Mouse (Mus musculus) ovary, adult 18-20 months (tissue): ENCODE results near the gene Zfp319.

Experiments
- DNase-seq: peaks from one replicate; pipeline ENCODE4 v3.0.0; 2022; ENCODE audit warnings: low spot score, mixed read lengths

Gene Zfp319

DNA sequence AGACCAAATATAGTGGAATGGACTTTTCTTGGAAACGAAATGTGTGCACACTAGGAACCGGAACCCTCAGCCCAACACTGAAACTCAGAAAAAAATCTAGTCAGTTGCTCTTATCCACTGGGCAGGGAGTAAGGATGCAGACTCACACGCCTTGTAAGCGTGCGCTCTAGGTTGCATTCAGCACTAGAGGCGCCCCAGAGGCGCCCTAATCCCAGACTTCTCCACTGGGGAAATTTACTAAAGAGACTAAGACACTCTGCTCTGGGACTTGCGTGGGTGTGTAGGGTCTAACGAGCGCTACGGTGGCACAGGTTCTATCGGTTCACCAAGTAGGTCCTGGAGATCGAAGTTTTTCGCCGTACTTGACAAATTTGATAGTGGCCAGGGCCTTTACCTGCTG is 19.7 kb upstream of the Zfp319 start:
- DNase-seq: no peak

DNA sequence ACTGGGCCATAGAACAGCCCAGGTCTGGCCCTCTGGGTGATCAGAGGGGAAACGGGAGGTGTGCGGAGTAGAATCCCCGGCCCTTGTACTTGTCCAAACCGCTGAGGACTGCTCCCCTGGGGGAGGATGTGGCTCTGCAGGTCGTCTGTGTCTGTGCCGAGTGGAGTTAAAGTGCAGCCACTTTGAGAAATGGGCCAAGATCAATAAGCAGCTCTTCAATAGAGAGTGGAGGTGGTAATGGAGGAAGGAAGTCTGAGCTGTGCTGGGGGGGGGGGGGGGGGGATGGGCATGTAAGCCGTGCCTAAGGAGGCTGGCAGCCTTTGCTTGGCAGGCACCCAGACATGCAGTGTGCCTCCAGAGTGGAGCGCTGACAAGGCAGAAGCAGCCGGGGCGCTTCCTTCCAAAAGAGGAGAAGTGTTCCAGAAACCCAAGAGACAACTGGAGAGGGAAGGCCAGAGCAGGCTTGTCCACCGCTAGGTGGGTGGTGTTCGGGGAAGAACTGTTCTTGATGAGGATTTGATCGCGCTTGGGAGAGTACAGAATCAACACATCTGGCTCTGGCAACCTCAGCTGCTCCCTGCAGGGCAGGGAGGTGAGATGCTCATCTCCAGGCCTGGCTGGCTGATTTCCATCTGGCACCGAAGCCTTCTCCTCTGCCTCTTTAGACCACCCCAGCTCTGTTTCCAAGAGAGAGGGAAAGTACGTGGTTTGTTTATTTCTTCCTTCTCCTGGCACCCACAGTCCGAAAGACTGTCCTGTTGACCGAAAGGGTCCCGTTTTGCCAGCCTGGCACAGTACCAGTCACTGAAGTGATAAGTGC is 17.3 kb upstream of the Zfp319 start:
- DNase-seq: peak; percentile 59

DNA sequence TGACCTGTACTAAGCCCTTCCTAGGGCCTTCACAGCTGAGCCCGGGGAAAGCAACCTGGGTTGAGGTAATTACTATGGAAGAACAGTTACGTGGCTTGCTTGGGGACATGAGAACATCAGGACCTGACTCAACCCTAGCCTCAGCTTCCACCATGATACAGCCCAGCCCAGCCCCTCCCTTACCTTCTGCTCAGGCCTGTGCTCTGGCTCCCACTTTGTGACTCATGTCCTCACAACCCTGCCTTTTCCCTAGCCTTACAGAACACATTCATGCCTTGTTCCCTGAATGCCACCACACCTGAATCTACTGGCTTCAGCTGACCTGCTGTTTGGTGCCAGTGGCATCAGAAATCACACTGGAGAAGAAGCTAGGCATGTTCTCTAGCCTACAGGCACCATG is 16.6 kb upstream of the Zfp319 start:
- DNase-seq: no peak

DNA sequence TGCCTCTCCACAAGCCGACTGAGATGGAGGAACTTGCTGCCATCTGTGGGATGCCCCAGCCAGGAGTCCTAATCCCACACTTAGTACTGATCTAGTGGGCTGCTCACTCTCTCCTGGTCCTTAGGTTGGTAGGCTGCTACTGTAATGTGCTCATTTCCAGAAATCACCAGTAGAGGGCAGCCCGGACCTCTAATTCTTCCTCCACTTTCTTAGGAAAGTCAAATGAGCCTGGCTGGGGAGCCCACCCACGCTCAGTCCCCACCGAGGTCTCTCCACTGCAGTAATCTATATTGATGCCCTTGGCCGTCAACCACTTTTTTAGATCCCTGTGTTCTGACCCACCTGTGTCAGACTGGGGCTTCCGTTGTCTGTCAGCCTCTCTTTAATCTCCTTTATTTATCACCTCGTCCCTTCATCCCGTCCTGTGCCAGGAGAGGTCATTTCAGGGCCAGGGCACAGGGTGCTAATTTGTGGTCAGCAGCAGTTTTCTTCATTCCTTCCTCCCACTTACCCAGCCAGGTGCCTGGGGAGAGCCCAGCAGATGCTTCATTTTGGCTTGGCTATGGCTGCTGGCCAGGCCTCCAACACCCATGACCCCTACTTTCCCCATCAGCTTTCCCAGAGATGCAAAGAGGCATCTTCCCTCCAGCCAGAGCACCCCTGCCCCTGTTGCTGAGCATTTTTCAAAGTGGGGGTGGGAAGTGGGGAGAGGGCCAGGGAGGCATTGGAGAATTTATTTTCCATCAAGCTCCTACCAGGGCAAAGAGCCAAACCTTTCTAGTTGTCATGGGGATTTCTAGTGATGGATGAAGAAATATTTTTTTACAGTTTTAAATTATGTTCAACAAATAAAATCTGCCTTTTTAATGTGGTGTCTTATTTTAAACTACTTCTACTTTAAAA is 15.1 kb upstream of the Zfp319 start:
- DNase-seq: no peak

DNA sequence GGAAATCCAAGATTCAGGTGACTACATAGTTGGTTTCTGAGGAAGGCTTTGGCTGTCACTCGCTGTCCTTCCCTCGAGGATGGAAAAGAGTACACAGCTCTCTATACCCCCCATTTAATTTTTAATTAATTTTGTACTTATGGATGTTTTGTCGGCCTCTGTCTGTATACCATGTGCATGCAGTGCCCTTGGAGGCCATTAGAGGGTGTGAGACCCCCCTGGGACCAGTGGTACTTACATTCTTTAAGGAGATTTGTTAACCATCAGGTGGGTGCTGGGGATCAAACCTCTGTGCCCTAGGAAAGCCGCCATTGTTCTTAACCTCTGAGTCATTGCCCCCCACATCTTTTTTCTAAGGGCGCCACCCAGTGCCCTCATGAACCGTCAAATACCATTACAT is 12.9 kb upstream of the Zfp319 start:
- no peak for DNase-seq

DNA sequence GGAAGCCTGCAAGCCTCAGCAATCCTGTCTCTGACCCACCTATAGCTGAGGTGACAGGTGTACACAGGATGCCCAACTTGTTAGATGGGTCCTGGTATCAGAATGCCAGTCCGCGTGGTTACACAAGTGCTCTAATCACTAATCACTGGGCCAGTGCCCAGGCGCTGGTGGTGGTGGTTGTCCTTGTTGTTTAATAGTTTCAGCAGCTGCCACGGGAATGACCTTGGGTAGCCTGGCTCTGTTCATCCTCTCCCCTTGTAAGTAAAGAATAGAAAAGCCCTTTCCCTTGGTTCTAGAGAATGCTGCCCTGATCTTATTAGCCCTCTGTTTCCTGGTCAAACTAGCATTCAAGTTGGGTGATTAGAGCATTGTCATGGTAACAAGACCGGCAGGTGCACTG is 10.0 kb upstream of the Zfp319 start:
- DNase-seq: peak; percentile 77

DNA sequence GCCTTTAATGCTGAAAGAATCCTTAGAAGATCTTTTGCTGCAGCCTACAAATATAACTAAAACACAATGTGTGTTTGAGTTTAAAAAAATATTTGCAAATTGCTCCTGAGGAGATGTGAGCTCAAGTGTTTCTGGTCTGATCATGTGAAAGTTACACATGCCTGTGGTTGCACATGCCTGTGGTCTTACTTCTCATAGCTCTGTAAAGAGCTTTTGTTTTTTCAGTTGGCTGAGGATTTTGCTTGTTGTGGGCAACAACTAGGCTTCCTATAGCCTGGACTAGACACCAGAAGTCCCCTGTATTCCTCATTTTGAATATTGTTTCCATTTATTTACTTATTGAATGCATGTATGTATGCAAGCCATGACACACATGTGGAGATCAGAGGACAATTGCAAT is 4.6 kb upstream of the Zfp319 start:
- no peak for DNase-seq

DNA sequence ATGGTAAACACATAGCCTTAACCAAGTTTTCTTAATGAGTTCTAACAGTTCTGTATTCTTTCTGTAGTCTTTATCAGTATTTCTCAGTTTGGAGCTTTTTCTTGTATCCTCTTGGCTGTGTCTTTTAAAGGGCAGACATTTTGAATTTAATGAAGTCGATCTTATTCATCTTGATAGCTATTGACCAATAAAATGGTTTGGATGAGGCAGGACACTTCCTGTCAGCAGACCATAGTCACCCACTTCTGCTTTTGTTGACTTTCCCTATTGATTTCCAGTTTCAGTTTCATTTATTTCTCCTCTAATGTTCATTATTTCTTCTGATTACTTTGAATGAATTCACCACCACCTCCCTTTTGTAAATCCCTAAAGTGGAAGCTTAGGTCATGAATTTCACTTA is 4.0 kb upstream of the Zfp319 start:
- DNase-seq: no peak

DNA sequence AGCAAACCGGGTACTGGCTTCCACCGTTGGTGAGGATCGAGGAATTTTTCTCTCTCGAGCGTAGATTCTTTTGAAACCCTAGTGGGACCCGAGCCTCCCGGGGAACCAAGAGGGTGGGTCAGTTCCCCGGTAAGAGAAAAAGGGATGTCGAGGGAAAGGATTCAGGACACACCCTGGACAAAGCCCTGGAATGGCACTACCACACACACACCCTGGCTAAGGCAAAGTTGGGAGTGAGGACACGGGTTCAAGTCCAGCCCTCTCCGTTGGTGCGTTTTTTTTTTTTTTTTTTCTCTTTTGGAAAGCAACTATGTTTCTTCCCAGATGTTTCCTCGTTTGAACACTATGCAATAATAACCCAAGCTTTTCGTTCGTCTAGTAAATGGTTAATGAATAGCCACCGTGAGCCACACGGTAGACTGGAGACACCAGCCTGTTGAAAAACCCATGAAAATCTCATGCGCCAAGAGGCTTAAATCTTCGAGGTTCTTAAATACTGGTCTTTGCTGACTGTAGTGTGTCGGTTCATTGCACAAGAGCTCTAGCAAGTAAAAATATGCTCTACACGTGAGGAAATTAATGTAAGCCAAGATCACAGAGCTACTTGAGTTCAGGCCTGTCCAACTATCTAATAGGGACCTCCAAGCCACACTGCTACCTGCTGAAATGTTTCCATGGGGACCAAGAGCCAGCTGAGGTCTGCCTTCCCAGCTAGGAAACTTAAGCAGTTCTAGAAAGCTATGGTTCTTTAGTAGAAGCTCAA is 868 bp upstream of the Zfp319 start:
- DNase-seq: no peak

DNA sequence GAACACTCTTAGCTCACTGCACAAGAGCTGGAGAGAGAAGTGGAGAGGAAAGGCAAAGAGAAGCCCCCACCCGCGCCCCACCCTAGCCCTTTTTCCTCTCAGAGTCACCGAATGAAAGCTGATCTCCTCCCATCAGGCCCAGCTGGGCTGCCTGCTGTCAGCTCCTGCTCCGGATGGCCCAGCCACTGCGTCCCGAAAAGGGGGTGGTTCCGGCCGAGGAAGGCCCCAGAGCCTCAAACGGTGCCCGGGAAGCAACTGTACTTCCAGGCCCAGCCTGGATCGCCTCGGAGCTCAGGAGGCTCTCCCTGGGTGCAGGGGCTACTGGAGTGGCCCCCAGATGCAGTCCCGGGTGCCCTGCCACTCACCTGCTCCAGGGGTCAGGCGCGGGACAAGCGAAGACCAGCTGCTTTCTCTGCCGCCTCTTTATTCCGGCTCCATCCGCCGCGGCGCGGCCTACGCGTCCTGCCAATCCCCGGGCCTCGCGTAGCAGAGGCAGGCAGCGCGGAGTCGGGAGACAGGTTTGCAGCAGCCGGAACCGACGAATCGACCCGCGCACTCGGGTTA is 512 bp downstream of the Zfp319 start:
- no peak for DNase-seq

DNA sequence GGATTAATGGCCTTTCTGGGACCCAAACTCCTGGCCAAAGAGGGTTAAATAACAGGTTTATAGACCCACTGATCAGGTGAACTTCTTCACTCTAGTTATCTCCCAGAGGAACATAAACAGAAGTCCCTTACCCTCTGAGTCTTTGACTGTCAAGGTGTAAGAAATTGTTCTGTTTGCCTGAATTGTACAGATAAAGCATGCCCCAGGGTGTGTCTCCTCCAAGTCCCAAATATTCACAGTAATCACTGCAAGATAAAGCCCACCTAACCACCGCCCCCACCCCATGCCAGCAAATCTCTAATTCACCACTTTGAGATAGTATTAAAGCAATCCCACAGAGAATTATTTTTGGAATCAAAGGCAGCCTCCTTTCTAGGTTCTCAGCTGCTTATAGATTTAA is 1.4 kb downstream of the Zfp319 start:
- DNase-seq: no peak

DNA sequence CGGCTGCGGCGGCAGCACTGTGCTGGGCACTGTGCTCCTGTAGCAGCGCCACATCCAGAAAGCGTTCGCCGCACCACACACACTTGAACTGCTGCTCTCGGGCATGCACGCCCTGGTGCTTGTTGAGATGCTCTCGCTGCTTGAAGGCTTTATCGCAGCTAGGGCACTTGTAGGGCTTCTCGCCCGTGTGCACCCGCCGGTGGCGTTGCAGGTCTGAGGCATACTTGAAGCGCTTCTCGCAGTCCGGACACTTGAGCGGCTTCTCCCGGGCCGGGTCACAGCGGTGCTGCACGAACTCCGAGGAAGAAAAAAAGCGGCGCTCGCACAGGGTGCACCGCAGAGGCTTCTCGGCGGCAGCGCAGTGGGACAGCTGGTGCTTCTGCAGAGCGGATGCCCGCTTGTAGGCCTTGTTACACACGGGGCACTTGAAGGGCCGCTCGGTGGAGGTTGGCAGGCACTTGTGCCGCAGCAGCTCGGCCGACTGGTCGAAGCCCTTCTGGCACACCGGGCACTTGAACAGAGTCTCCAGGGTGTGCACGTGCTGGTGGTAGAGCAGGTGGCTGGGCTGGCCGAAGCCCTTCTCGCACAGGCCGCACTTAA is 3.8 kb downstream of the Zfp319 start:
- no peak for DNase-seq

DNA sequence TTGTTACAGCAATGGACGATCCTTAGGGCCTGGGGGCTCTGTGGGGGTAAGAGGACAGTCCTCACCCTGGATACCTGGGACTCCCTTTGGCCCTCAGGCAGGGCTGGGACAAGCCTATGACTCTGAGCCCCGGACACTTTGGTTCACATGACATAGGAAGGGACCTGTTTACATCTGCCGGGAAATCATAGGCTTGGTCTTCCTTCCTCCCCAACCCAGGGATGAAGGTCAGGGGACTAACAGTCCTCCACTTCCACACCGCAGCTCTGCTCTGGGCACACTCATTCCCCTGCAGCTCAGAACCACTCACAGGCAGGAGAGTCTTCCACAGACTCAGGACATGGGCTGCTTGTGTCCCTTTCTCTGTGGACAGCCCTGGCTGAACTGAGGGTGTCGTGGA is 4.9 kb downstream of the Zfp319 start:
- DNase-seq: no peak

DNA sequence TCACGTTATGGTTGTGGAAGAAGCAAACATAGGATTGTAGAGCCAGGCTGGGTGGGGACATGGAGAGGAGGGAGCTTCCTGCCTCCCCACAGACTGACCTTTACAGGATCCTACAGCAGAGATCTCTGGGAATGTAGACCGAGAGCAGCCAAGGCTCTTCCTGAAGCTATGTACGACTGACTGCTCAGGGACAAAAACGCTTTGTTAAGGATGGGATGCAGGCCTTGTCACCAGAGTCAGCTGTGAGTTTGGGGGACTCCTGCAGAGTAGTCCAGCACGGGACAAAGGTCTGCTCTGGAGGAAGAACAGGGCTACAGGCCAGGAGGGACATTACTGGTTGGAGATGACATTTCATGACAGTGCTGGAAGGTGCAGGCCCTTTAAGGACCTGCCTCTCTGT is 7.1 kb downstream of the Zfp319 start:
- DNase-seq: no peak

DNA sequence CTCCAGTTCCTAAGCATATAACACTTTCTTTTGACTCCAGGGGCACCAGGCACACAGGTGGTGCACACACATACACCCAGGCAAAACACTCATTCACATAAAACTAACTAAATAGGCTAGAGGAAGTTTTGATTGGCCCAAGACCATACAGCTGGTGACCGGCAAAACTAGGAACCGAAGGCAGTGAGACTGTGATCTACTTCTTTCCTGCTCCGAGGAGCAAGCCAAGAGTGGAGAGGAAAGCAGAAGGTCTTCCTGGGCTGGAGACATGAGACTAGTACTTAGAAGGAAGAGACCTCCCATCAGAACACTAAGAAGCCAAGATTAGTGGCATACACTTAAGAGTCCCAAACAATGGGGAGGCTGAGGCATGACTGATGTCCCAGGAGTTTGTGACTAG is 8.5 kb downstream of the Zfp319 start:
- DNase-seq: no peak

DNA sequence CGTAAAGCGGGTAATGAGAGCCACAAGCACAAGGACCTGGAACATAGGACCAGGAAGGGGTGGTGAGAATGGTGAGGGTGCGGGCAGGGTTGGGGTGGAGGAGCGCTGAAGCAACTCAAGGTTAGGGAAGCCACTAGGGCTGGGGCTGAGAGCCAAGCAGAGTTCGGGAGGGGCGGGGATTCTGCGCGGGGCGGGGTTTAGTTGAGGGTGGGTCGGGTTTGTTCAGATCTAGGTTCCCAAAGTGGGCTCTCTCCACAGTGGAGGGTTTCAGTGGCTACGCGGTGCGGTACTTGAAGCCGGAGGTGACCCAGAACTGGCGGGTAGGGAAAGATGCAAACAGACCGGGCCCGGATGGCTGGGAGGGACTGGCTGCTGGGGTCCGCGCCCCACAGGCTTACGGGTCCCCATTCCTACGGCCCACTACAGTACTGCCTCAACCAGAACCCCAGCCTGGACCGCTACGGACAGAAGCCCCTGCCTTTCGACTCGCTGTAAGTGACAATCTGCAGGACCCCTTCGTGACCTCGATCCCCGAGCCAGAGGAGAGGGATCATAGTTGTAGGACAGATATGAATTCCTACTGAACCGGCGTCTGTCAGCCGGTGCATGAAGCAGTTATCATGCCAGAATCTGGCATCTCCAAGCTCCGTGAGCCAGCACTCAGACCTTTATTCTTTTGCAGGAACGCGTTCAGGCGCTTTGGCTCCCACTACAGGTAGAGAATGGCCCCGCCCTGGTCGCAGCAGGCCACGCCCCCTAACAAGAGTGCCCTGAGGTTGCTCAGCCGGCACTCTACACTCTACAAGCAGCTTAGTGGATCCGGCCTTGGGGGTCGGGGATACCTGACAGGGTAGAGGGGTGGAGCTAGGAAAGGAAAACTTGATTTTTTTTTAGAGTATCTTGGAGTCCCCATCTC is 11.3 kb downstream of the Zfp319 start:
- DNase-seq: peak; percentile 36

DNA sequence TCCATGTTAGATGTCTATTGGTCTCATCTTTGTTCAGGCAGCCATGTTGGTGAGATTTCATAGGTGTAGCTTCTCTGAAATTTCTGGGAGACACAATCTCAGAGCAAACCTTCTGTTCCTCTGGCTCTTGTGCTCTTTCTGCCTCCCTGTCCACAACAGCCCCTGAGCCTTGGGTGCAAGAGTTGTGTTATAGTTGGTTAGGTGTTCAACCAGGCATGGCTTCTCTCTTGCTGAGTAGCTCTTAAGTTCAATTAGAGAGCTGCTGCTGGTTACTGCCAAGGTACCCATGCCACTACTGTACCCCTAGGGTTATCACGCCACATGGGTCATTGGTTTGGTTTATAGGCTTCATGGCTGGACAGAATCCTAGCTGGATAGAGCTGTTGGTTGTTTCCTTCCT is 16.4 kb downstream of the Zfp319 start:
- DNase-seq: no peak

DNA sequence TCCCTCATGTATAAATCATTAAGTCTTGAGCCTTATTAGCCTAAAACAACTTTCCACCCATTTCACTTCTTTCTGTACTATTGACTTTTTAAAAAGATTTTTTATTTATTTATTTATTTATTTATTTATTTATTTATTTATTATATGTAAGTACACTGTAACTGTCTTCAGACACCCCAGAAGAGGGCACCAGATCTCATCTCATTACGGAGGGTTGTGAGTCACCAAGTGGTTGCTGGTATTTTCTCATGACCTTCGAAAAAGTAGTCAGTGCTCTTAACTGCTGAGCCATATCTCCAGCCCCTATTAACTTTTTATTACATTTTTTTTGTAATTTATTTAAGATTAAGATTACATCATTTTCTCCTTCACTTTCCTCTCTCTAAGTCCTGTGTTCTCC is 17.0 kb downstream of the Zfp319 start:
- DNase-seq: peak; percentile 45

DNA sequence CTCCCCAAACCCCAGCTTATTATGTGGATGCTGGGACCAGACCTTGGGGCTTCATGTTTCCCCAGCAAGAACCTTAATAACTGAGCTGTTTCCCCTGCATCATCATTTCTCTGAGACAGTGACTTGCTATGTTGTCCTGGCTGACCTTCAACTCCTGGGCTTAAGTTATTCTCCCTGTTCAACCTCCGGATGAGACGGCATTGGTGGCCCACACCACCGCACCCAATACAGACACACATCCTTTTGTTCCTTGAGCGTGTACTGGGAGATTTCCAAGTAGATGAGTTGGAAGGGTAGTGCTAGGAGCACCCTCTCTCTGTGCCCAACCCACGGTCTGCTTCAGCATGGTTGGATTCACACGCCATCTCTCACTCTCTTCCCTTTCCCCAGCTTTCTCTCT is 17.9 kb downstream of the Zfp319 start:
- no peak for DNase-seq

DNA sequence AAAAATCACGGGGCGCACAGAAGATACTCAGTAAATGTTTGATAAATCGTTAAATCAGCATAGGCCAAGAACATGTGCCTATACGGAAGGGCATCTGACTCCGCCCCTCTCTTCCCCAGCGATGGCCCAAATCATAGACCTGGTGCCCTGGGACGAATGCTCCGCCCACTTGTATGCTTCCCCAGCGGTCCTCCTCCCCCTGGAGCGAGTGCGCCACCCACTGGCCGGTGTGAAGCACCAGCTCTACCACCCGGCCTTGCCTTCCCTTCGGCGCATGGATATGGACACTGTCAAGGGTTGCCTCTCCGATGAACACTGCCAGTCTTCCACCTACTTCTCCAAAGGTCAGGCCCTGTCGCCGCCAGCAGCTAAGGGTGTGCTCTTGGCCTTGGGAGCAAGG is 18.9 kb downstream of the Zfp319 start:
- DNase-seq: no peak
